Mouse (Mus musculus): ENCODE data around the gene 1700129C05Rik. TPM values are rescaled to one million over a fixed set of nuclear protein-coding genes. Genes with fewer than 3 reads are reported as not detected.

Gene 1700129C05Rik
- total RNA-seq (2023), result not detected

DNA sequence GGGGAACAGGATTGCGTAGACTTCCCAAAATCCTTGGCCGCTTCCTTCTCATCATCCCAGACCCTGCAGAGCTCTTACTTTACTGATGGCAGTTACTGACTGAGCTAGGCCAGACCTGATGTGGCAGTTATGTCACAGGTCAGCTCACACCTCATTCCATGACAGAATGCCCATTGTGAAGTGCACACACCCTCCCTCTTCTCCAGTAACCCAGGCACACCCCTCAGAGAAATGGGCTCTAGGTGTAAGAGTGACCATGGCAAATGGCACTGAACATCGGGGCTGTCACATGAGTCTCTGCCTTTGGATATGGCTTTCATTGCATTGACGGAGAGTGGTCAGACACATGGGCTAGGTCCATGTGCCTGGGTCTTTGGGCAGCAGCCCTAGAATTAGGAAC, at the start of gene 1700129C05Rik:
Gene 1700129C05Rik, minus strand, starts transcription at position 101 of the 400 bp plus-strand sequence.

DNA sequence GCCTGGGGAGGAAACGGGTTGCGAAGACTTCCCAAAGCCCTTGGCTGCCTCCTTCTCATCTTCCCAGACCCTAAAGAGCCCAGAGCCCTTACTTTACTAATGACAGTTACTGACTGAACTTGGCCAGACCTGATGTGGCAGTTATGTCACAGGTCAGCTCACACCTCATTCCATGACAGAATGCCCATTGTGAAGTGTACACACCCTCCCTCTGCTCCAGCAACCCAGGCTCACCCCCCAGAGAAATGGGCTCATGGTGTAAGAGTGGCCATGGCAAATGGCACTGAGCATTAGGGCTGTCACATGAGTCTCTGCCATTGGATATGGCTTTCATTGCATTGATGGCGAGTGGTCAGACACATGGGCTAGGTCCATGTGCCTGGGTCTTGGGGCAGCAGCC, 36.0 kb upstream of the 1700129C05Rik start, which contains the start of gene Gm5142:
Gene Gm5142, minus strand, starts transcription at position 101 of the 400 bp plus-strand sequence.

Other genes with a start within 250 kb of the 1700129C05Rik start
- gene Gm5142, start 35.9 kb upstream of the 1700129C05Rik start, total RNA-seq (2023), result not detected
- gene Rcbtb1, start 58.3 kb upstream of the 1700129C05Rik start, total RNA-seq (2023), result 1 to 10 TPM; 7.7 to 8.7 TPM
- gene Gm6904, start 117.3 kb upstream of the 1700129C05Rik start, total RNA-seq (2023), result under 1 TPM; 0.64 to 0.71 TPM
- gene Phf11a, start 154.6 kb upstream of the 1700129C05Rik start, total RNA-seq (2023), result 1 to 10 TPM in 1 of 2 experiments, under 1 TPM in 1; 0.75 to 1.1 TPM
- 1 to 10 TPM; 3.5 to 5.0 TPM for gene Phf11b, start 198.5 kb upstream of the 1700129C05Rik start, total RNA-seq (2023)
- 1 to 10 TPM; 2.5 to 3.0 TPM for gene Phf11d, start 222.6 kb upstream of the 1700129C05Rik start, total RNA-seq (2023)

All from neutrophil, adult 59 days (primary cell).